Mouse (Mus musculus) urinary bladder, postnatal 4 days (tissue): ENCODE measurements around the gene Rabggta.

ENCODE experiments used
- DNase-seq, 2 experiments: peaks; one replicate each; pipeline ENCODE4 v3.0.0; 2021 to 2022; ENCODE audit warnings: low spot score in 2 of 2

The Rabggta gene

DNA sequence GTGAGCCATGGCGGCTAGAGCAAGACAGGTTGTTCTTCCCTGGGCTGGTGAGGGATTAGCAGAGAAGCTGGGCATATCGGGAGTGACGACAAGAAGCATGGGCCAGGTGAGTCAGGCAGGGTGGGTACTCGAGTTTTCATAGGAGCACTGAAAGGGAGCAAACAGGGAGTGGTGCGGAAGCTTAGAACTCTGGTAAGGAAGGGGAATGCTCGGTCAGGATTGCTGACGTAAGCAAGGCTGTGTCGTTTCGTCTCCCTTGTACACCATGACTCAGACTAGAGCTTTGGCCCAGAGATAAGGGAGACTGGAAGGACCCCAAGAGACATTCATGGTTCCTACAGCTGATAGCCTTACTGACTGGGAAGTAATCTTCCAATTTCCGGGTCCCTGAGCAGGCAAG lies 11.8 kb upstream of the Rabggta start:
- no peak for DNase-seq

DNA sequence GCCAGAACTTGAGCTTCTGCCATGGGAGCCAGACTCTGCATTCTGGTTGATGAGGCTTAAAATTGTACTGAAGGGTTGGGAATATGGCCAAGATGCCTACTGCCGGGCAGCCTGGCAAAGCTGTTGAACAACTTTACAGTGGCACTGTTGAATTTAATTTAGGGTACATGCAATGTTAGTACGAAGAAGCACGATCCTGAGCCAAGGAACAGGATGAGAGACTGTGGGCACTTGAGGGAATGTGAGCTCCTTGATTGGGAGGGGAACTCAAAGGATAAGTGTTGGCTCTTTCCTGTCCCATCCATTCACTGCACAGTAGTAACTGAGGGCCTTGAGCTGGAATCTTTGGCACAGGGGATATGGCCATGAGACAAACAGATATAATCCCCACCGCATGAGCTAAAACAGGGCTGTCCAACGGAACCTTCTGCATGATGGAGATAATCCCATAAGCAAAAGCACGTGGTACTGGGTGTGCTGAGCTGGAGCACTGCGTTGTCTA lies 8.5 kb upstream of the Rabggta start:
- DNase-seq: no peak

GRCm38 (mm10) chr14:55730116-55730515 lies 8.1 kb upstream of the Rabggta start:
- DNase-seq: no peak

DNA sequence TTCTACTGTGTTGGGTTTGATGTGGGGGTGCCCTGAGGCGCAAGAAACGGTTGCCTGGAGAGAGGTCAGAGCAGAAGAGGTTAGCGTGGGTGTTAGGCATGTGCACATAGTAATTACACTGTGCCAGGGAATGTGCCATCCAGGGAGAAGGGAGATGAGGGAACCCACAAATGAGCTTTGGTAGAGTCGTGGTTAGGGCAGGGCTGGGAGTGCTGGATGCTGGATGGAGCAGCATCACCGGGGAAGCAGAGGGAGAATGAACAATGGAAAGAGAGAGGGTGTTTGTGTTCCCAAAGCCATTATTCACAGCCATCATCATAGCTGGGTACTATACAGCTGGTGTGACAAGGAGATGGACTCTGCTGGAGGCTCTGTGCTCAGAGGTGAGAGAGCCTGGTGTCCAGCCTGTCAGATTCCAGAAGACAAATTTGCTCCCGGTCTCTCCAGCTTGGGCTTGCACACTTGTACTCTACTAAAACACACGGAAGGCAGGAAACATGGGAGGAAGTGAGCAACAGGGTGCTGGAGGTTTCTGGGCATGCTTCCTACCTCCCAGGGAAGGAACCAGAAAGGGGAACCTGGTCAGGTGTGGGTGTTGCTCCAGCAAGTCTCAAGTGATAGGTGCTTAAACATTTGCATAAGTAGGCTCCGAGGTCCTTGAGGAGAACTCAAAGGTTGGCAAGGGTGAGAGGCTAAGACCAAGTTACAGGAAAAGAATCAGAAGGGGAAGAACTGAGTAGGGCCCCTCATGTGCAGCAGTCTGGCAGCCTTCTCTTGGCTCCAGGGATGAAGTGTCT lies 6.0 kb upstream of the Rabggta start:
- DNase-seq: no peak

GRCm38 (mm10) chr14:55726261-55726660 lies 4.2 kb upstream of the Rabggta start:
- no peak for DNase-seq

DNA sequence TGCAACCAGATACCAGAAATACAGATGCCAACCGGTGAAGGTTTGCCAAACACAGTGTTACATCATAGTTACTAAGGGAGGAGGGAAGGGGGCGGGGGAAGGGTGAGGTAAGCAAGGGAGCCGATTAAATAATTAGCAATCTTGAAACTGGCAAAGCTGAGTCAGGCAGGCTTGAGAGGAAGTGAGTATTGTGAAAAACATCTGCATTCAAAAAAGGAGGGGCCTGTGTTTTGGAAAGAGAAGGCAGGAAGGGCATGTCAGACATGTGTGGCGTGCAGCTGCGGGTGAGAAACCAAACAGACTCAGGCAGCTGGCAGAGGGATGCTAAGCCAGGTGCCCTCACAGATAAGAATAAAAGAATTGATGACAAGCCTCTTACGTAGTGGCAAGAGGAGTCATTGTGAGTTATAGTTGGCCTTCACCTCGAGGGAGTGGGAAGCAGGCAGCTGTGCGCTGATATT lies 2.4 kb upstream of the Rabggta start:
- no peak for DNase-seq

GRCm38 (mm10) chr14:55723433-55723832 lies 1.4 kb upstream of the Rabggta start:
- no peak for DNase-seq

DNA sequence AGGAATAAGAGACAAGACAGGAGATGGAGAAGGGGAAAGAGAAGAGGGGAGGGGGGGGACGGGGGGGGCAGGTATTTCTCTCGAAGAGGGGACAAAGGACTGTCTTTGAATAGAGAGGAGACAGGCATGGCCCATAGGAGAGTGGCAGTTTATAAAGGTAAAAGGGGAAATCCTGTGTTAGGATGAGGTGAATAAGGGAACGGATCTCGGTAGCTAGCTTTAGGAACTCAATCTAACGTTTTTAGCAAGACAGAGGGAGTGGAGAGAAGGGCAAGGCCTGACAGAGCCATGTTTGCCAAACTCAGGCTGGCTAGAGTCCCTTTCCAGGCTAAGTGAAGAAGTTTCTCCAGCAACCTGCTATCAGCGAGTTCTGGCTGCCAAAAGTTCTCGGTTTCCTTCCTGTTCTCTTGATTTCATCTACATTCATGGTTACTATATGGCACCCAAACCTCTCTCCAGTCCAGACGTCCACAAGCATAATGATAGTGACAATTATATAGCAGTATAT lies 429 bp upstream of the Rabggta start:
- DNase-seq: no peak

GRCm38 (mm10) chr14:55721076-55721475 lies 987 bp downstream of the Rabggta start:
- no peak for DNase-seq

DNA sequence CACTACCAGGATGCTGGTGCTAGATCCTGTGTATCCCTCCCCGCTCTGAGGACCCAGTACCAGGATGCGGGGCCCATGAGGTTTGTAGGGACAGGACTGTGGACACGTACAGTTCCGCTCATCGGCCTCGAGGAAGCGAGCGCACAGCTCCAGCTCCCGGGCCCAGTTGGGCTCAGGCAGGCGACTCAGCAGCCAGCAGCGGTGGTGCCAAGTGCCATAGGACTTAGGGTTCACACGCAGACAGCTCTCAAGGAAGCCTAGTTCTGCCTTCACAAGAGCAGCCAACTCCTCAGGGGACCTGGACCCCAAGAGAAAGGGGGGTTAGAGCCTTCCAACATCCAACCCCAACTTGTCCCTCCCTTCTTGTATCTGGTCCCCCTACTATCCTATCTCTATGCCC lies 1.4 kb downstream of the Rabggta start:
- no peak for DNase-seq

DNA sequence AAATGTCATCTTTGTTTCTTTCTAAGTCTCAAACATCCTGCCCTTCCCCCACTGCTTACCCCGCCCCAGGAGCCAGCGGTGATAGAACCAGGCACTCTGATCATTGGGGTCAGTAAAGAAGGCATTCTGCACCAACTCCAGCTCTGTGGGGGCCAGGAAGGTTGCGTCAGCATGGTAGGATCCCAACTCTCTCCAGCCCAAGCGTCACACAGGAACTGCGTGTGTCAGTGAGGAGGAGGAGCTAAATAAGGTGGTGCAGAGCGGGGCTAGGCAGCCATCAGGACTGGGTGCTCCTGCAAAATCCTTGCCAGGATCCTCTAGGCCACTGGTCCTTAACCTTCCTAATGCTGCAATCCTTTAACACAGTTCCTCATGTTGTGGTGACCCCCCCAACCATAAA lies 2.3 kb downstream of the Rabggta start:
- no peak for DNase-seq

GRCm38 (mm10) chr14:55716884-55717283 lies 5.2 kb downstream of the Rabggta start:
- no peak for DNase-seq

GRCm38 (mm10) chr14:55716271-55716670 lies 5.8 kb downstream of the Rabggta start:
- no peak for DNase-seq

DNA sequence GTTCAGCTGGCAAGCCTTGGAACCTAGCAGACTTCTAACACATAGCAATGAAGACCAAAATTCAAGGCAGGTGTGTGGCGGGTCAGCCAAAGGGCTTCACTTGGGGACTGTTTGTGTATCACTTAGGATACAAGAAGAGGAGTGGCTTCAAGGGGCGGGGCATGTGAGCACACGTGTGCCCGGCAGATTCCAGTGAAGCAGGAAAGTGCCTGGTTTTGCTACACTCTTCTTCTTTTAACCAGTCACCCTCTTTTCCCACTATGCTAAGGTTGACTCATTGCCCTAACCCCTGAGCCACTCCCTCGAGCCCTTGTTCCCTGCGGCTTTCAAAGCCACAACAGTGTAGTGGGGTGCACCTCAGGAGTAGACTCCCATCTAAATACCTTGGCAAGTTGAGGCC lies 7.2 kb downstream of the Rabggta start:
- DNase-seq: no peak

DNA sequence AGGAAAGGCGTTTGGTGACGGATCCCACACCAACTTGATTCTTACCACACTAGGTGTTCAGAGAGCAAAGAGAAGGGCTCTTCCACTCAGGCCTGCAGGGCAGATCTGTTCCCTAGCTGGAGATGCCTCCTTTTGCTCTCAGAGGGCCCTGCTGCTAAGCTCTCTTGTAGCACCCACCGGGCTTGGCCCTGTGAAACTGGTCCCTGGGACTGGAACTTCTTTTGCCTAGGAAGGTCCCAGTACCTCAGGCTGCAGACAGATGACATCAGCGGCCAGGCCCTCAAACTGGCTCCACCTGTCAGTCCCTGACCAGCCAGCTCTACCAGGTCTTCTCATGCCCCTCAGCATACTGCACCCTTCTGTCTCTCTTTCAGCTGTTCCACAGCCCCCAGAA lies 8.3 kb downstream of the Rabggta start, which contains the start of gene Tgm1:
Tgm1 (minus strand) TSS at position 198 of the 394 bp plus-strand sequence.
- DNase-seq: no peak

DNA sequence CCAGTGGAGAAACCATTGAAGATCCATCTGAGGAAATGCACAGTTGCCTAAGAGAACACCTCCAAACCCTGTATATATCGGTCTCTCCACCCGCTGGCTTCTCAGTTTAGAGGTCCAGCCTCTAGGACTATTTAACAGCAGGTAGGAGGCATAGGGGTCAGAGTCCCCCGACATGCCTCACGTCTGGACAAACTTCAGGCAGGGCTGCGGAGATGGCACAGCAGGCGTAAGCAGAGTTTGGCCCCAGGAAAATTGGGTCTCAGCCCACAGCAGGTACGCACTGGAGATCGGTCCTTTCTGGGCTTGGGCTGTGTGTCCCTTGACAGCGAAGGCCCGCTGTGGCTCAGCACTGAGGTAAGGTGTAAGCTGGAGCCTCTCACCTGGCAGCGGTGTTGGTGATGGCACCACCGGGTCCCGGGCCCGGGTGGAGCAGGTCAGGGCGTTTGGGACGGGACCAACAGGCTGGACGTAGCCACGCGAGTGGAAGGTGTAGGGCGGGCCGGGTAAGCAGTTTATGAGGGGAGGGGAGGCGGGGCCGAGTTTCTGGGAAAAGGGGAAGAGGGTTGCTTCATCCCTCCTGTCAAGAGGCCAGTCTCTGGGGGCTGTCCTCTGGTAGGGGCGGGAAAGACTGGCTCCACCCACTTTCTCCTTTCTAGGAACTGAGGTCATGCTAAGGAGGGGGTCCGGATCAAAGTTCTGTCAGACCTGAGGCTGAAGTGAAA lies 8.9 kb downstream of the Rabggta start:
- DNase-seq: peak in 1 of 2 experiments; percentile 40

DNA sequence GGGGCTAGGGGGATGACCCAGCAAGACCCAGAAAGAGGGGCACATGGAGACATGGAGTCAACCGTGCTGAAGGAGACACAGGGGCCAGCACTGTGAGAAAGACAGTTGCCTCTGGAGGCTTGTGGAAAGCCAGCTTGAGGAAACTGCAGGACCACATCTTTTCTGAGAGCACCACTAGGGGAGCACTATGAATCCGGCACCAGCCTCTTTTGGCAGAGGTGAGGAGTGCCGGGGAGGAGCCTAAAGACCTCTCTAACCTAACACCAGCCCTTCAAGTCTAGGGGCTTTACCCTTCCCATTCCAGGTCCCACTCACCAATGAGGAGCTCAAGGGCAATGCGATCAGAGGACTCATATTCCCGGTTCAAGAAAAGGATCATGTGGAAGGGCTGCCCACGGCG lies 10.3 kb downstream of the Rabggta start:
- no peak for DNase-seq

- no peak for DNase-seq
These were observed 12.6 kb downstream of the Rabggta start for GRCm38 (mm10) chr14:55709509-55709908.

GRCm38 (mm10) chr14:55707397-55707796 lies 14.7 kb downstream of the Rabggta start:
- no peak for DNase-seq

DNA sequence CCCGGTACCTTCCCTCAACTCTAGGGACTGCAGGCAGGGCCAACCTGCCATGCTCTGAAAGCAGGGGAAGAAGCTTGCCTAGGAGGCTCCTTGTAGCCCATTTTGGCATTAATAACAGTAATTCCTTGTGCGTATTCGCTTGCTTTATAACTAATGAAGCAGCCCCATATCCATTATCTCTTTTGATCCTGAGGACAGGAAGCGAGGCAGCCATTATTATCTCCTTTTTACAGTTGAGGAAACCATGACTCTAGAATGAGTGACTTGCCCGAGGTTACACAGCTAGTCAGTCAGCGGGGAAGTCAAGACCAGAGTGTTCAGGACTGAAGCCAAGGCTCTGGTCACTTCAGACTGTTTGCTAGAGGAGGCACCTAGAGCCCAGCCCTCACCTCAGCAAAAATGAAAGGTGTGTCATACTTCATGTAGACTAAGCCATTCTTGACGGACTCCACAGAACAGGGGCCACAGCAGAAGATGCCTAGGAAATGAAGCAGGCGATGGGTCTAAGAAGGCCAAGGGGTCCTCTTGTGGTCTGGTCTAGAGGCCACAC lies 15.9 kb downstream of the Rabggta start:
- DNase-seq: no peak

- no peak for DNase-seq
These were observed 19.3 kb downstream of the Rabggta start for GRCm38 (mm10) chr14:55702761-55703160.

- DNase-seq: no peak
These were observed 20.9 kb downstream of the Rabggta start for GRCm38 (mm10) chr14:55701131-55701530.
